Mouse (Mus musculus): ENCODE results near the gene Rpl36a-ps1.
"Not testable (repeated sequence)": the region's sequence is repeated elsewhere in the genome, so short reads cannot be mapped to it uniquely, and the experiment has no call there.

- not testable (repeated sequence) for TF ChIP-seq GABPA (IDR thresholded peaks at IDR 0.05; ENCODE audit: insufficient replicate concordance, low read depth, low read length); POLR2A (IDR thresholded peaks at IDR 0.05; ENCODE audit: low read depth, low read length); MAFK (IDR thresholded peaks at IDR 0.05; ENCODE audit: insufficient replicate concordance, low read length); ZC3H11A (IDR thresholded peaks at IDR 0.05; ENCODE audit: low read depth, low read length); TCF12 (IDR thresholded peaks at IDR 0.05; ENCODE audit: low read depth, low read length); EP300 (IDR thresholded peaks at IDR 0.05; ENCODE audit: low read length); CTCF (conservative IDR thresholded peaks at IDR 0.05 in 1 of 2, IDR thresholded peaks at IDR 0.05 in 1 of 2; ENCODE audit: low read depth in 2 of 2, low read length in 2 of 2); MXI1 (IDR thresholded peaks at IDR 0.05; ENCODE audit: low read depth, low read length); CHD1 (IDR thresholded peaks at IDR 0.05; ENCODE audit: low read depth, low read length)
Measured at GRCm38 (mm10) chr14:99039308-99039707, 45.2 kb upstream of the Rpl36a-ps1 start.

All from CH12.LX (cell line).